Mouse (Mus musculus) CH12.LX (cell line): ENCODE measurements at regions not wholly inside any gene's neighbourhood (a gene's known extent, or its start where the extent isn't known, plus 50 kb on each side); places are given as distances from the start of the nearest gene placed in this dataset.

ENCODE experiments used
- CTCF ChIP-seq, 2 experiments: IDR thresholded peaks in 1 of 2; conservative IDR thresholded peaks in 1 of 2; 2 replicates each; pipeline ENCODE4 v1.5.1; 2011 to 2012; ENCODE audit warnings: low read depth in 2 of 2, low read length in 2 of 2, improper control_type of control experiment in 1 of 2, inconsistent platforms in 1 of 2, mild to moderate bottlenecking in 1 of 2, moderate library complexity in 1 of 2
- E2F4 ChIP-seq: IDR thresholded peaks from 2 replicates; pipeline ENCODE4 v1.6.1; 2011; ENCODE audit warnings: low read depth, low read length, improper control_type of control experiment; ENCODE audit not compliant: insufficient replicate concordance
- TCF12 ChIP-seq: IDR thresholded peaks from 2 replicates; pipeline ENCODE4 v1.6.1; 2014; ENCODE audit warnings: low read depth, mild to moderate bottlenecking, inconsistent platforms, low read length, improper control_type of control experiment

DNA sequence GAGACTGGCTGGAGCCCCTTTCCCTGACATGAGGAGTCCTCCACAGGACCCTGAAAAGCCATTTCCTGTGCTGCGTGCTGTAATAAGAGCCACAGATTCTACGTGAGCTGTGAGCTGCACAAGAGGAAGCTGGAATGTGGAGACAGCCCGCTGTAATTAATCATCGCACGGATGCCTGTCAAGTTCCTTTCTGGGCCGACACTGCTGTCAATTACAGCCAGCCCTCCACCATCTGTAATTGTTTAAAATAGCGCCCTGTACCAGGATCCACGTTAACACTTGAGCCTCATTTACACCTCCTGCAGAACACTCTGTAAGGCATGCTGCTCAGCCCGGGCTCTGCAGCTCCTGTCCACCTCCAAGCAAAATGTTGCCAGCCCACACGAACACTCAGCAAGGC lies 227.9 kb upstream of the Irx2 start:
- no peak for TF ChIP-seq CTCF (conservative IDR thresholded peaks at IDR 0.05 in 1 of 2, IDR thresholded peaks at IDR 0.05 in 1 of 2; ENCODE audit: low read depth in 2 of 2, low read length in 2 of 2)
- TF ChIP-seq TCF12, result no peak
- TF ChIP-seq E2F4, result no peak
